Mouse (Mus musculus): ENCODE results near the gene Prkcg. TPM values are rescaled to one million over a fixed set of nuclear protein-coding genes. Genes with fewer than 3 reads are reported as not detected.

Prkcg gene
- polyA plus RNA-seq, 1 experiment, result 0.68 TPM

DNA sequence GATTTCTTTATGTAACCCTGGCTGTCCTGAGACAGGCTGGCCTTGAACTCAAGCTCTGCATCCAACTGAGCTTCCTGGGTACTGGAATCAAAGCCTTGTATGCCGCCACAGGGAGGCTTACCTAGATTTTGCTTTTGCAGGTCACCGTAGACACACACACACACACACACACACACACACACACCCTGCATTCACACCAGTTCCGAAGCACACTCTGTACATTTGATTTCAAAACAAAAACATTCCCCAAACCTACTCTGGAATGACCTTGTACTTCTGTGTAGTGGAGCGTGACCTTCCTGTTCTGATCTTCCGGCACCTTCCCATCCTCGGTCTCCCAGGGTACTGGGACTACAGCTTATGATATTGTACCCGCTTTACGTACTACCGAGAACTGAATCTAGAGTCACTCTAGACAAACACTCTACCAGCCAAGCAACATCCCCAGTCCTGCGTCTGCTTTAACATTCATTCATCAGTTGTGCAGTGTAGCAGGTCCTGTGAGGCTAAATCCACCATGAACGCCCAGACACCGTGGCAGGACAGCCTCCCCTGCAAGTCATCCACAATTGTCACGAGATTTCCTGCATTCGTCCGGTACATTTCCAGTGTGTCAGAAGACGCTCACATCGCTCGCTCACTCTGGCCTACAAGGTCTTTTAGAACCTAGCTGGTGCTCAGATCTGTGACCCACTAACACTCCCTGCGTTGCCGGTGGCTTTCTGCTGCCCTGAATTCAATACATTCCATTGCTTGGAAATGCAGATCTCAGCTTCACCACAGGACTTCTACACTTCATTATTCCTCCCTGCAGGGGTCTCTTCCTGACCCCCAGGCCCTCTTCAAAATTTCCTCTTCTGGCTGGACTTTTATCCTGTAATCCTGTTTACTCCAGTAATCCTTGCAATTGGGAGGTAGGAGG lies 58.6 kb downstream of the Prkcg start:
- no peaks in the 10 kb centered on the region for H3K4me1 ChIP-seq (ENCODE audit: control insufficient read depth, insufficient read depth, low read length)
- TF ChIP-seq CTCF (IDR thresholded peaks at IDR 0.05; ENCODE audit: control insufficient read depth, insufficient read depth, insufficient replicate concordance, low read depth, low read length) (no peak), POLR2A (IDR thresholded peaks at IDR 0.05; ENCODE audit: control insufficient read depth, low read depth, low read length) (no peak)
- H3K4me3 ChIP-seq (ENCODE audit: control insufficient read depth, low read depth, low read length), result no peak overlapping the region
- H3K27ac ChIP-seq (ENCODE audit: control insufficient read depth, insufficient read depth, low read depth, low read length), result no peak overlapping the region
- H3K36me3 ChIP-seq (ENCODE audit: control insufficient read depth, insufficient read depth, low read length), result no peaks in the 10 kb centered on the region
- H3K27me3 ChIP-seq (ENCODE audit: control insufficient read depth, insufficient read depth, low read length), result no peaks in the 10 kb centered on the region

DNA sequence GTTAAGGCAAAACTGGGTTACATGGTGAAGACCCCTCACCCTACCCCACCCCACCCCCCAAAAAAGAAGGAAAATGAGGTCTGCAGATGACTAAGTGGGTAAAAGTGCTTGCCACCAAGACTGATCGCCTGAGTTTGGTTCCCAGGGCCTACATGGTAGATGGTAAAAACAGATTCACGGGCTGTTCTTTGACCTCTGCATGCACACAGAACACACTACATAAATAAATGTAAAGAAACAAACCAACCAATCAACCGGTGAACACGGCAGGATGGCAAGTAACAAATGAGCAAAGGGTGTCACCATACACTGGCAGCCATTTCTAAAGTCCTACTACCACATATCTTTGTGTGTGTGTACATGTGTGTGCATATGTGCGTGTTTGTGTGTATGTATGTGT lies 59.3 kb downstream of the Prkcg start:
- Histone ChIP-seq H3K4me3 (ENCODE audit: control insufficient read depth, low read depth, low read length) (no peak overlapping the region), H3K4me1 (ENCODE audit: control insufficient read depth, insufficient read depth, low read length) (no peaks in the 10 kb centered on the region), H3K36me3 (ENCODE audit: control insufficient read depth, insufficient read depth, low read length) (no peaks in the 10 kb centered on the region), H3K27ac (ENCODE audit: control insufficient read depth, insufficient read depth, low read depth, low read length) (no peak overlapping the region), H3K27me3 (ENCODE audit: control insufficient read depth, insufficient read depth, low read length) (no peaks in the 10 kb centered on the region)
- no peak for TF ChIP-seq POLR2A (IDR thresholded peaks at IDR 0.05; ENCODE audit: control insufficient read depth, low read depth, low read length)
- TF ChIP-seq CTCF (IDR thresholded peaks at IDR 0.05; ENCODE audit: control insufficient read depth, insufficient read depth, insufficient replicate concordance, low read depth, low read length), result no peak

GRCm38 (mm10) chr7:3349775-3350174 lies 60.8 kb downstream of the Prkcg start:
- Histone ChIP-seq H3K4me1 (ENCODE audit: control insufficient read depth, insufficient read depth, low read length) (no peaks in the 10 kb centered on the region), H3K36me3 (ENCODE audit: control insufficient read depth, insufficient read depth, low read length) (no peaks in the 10 kb centered on the region), H3K4me3 (ENCODE audit: control insufficient read depth, low read depth, low read length) (no peak overlapping the region), H3K27ac (ENCODE audit: control insufficient read depth, insufficient read depth, low read depth, low read length) (no peak overlapping the region), H3K27me3 (ENCODE audit: control insufficient read depth, insufficient read depth, low read length) (no peaks in the 10 kb centered on the region)
- TF ChIP-seq CTCF (IDR thresholded peaks at IDR 0.05; ENCODE audit: control insufficient read depth, insufficient read depth, insufficient replicate concordance, low read depth, low read length) (no peak), POLR2A (IDR thresholded peaks at IDR 0.05; ENCODE audit: control insufficient read depth, low read depth, low read length) (no peak)

- Histone ChIP-seq H3K27ac (ENCODE audit: control insufficient read depth, insufficient read depth, low read depth, low read length) (no peak overlapping the region), H3K27me3 (ENCODE audit: control insufficient read depth, insufficient read depth, low read length) (no peaks in the 10 kb centered on the region), H3K4me1 (ENCODE audit: control insufficient read depth, insufficient read depth, low read length) (no peaks in the 10 kb centered on the region), H3K36me3 (ENCODE audit: control insufficient read depth, insufficient read depth, low read length) (no peaks in the 10 kb centered on the region), H3K4me3 (ENCODE audit: control insufficient read depth, low read depth, low read length) (no peak overlapping the region)
- TF ChIP-seq POLR2A (IDR thresholded peaks at IDR 0.05; ENCODE audit: control insufficient read depth, low read depth, low read length) (no peak), CTCF (IDR thresholded peaks at IDR 0.05; ENCODE audit: control insufficient read depth, insufficient read depth, insufficient replicate concordance, low read depth, low read length) (no peak)
Observed at GRCm38 (mm10) chr7:3351536-3351935, 62.6 kb downstream of the Prkcg start.

DNA sequence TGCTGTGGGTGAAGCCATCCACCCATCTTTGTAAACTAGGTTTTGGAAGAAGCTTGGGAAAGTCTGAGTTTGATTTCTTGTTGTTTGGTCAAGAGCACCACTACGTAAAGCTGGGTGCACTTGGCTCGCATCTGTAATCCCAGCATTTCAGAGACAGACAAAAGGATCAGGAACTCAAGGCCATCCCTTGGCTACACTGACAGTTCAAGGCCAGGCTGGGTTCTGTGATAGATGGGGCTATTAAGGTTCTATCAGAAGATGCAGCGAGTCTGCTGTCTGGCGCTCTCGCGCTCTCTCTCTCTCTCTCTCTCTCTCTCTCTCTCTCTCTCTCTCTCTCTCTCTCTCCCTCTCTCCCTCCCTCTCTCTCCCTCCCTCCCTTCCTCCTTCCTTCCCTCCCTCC lies 65.9 kb downstream of the Prkcg start:
- Histone ChIP-seq H3K27me3 (ENCODE audit: control insufficient read depth, insufficient read depth, low read length) (no peaks in the 10 kb centered on the region), H3K27ac (ENCODE audit: control insufficient read depth, insufficient read depth, low read depth, low read length) (no peak overlapping the region), H3K4me3 (ENCODE audit: control insufficient read depth, low read depth, low read length) (no peak overlapping the region), H3K4me1 (ENCODE audit: control insufficient read depth, insufficient read depth, low read length) (no peaks in the 10 kb centered on the region), H3K36me3 (ENCODE audit: control insufficient read depth, insufficient read depth, low read length) (no peaks in the 10 kb centered on the region)
- TF ChIP-seq POLR2A (IDR thresholded peaks at IDR 0.05; ENCODE audit: control insufficient read depth, low read depth, low read length) (no peak), CTCF (IDR thresholded peaks at IDR 0.05; ENCODE audit: control insufficient read depth, insufficient read depth, insufficient replicate concordance, low read depth, low read length) (no peak)

DNA sequence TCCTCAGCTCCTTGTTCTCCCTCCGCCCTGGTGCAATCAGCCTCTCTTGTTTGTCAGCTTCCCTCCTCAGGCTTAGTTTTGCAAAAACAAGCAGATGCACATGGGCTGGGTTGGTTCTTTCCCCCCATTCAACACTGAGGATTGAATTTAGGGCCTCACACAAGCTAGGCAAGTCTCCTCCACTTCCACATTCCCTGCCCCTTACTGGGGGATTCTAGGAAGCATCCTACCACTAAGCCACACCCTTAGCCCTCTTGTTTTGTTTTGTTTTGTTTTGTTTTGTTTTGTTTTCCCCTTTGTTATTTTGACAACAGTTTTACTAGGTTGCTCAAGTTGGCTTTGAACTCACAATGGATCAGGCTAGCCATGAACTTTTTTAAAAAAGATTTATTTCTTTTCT lies 71.7 kb downstream of the Prkcg start:
- H3K27me3 ChIP-seq (ENCODE audit: control insufficient read depth, insufficient read depth, low read length), result no peaks in the 10 kb centered on the region
- H3K36me3 ChIP-seq (ENCODE audit: control insufficient read depth, insufficient read depth, low read length), result no peaks in the 10 kb centered on the region
- H3K4me1 ChIP-seq (ENCODE audit: control insufficient read depth, insufficient read depth, low read length), result peaks cover under 1% of the 10 kb centered on the region
- H3K4me3 ChIP-seq (ENCODE audit: control insufficient read depth, low read depth, low read length), result no peak overlapping the region
- TF ChIP-seq CTCF (IDR thresholded peaks at IDR 0.05; ENCODE audit: control insufficient read depth, insufficient read depth, insufficient replicate concordance, low read depth, low read length), result no peak
- TF ChIP-seq POLR2A (IDR thresholded peaks at IDR 0.05; ENCODE audit: control insufficient read depth, low read depth, low read length), result no peak
- H3K27ac ChIP-seq (ENCODE audit: control insufficient read depth, insufficient read depth, low read depth, low read length), result no peak overlapping the region

DNA sequence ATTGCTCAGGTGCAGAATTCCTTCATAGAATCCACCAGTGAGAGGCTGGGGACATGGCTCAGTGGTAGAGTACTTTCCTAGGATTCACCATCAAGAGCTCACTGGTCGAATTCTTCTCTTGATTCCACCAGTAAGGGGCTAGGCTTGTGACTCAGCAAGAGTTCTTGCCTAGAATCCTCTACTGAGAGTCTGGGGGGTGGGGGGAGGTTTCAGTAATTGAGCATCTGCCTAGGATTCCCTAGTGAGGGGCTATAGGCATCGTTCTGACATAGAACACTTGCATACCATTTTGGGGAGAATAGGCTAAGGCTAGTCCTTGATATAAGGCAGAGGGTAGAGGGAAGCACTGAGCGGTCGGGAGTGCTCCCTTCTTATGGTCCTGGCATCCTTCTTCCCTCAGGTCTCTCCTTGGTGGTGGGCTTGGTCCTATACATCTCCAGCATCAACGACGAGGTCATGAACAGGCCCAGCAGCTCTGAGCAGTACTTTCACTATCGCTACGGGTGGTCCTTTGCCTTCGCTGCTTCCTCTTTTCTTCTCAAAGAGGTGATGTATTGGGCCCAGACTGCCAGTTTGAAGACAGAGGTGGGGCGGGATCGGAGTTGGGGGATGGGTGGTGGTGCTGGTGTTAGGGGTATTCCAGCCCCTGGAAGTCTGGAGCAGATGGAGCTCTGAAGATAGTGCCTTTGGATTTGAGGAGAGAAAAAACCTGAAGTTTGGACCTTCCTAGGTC lies 76.7 kb downstream of the Prkcg start:
- H3K36me3 ChIP-seq (ENCODE audit: control insufficient read depth, insufficient read depth, low read length), result no peaks in the 10 kb centered on the region
- no peak overlapping the region for H3K4me3 ChIP-seq (ENCODE audit: control insufficient read depth, low read depth, low read length)
- no peak overlapping the region for H3K27ac ChIP-seq (ENCODE audit: control insufficient read depth, insufficient read depth, low read depth, low read length)

More for the DNA sequence above, 76.7 kb downstream of the Prkcg start:
- Histone ChIP-seq H3K4me1 (ENCODE audit: control insufficient read depth, insufficient read depth, low read length) (peaks cover 24% of the 10 kb centered on the region), H3K27me3 (ENCODE audit: control insufficient read depth, insufficient read depth, low read length) (peaks cover 2% of the 10 kb centered on the region; the same call in 1 of the 2 replicates)
- no peak for TF ChIP-seq POLR2A (IDR thresholded peaks at IDR 0.05; ENCODE audit: control insufficient read depth, low read depth, low read length)
- no peak for TF ChIP-seq CTCF (IDR thresholded peaks at IDR 0.05; ENCODE audit: control insufficient read depth, insufficient read depth, insufficient replicate concordance, low read depth, low read length)

Data from testis, adult 2 months (tissue).